Mouse (Mus musculus): ENCODE data around the gene Rtkn2.

The Rtkn2 gene

GRCm38 (mm10) chr10:68106351-68106950 lies 127.1 kb downstream of the Rtkn2 start:
- DNase-seq = no peak

GRCm38 (mm10) chr10:68107716-68108115 lies 128.3 kb downstream of the Rtkn2 start:
- DNase-seq = no peak

Measured in lung, adult 18-20 months (tissue).